In genomic region chr13:48227712-48228111, GRCm38 (mm10) we compare ENCODE assay signal across 8 mouse cellular contexts. TPM values are rescaled to one million over a fixed set of nuclear protein-coding genes. Genes with fewer than 3 reads are reported as not detected.
A peak's percentile ranks its signal among the peaks of the same experiment; 100 is the strongest.
DNase-seq lines count a peak whose midpoint lies in the region; ATAC-seq and TF ChIP-seq lines count a peak whose summit lies in the region.

No protein-coding gene starts in this region.

- no peaks in the 10 kb centered on the region for H3K36me3 ChIP-seq in liver, embryonic 15.5 days (replicated peaks)
- H3K36me3 ChIP-seq in neural tube, embryonic 14.5 days (ENCODE audit: control insufficient read depth, insufficient read depth, low read length) = no peaks in the 10 kb centered on the region
- H3K36me3 ChIP-seq in thymus, adult 2 months (ENCODE audit: control insufficient read depth, insufficient read depth, low read length) = no peaks in the 10 kb centered on the region

- H3K27ac ChIP-seq in liver, embryonic 15.5 days (replicated peaks) = no peak overlapping the region
- peak overlapping the region; percentile 95 for H3K27ac ChIP-seq in neural tube, embryonic 14.5 days (ENCODE audit: low read depth, low read length)
- H3K27ac ChIP-seq in thymus, adult 2 months (ENCODE audit: control insufficient read depth, insufficient read depth, low read length) = no peak overlapping the region

- peak overlapping the region; percentile 54 for H3K4me2 ChIP-seq in liver, embryonic 15.5 days
- H3K4me2 ChIP-seq in neural tube, embryonic 14.5 days (ENCODE audit: low read depth, low read length) = peak overlapping the region; percentile 68

- no peak for TF ChIP-seq POLR2A in thymus, adult 2 months (IDR thresholded peaks at IDR 0.05; ENCODE audit: control insufficient read depth, extremely low read depth, insufficient read depth, low read length, poor library complexity)

- ATAC-seq in frontal cortex, adult (ENCODE audit: low TSS enrichment) = peak; percentile 98
- peak; percentile 78 for ATAC-seq in liver, embryonic 15.5 days (ENCODE audit: insufficient read depth)
- ATAC-seq in neural tube, embryonic 14.5 days (ENCODE audit: low read depth) = peak; percentile 99

- H3K9ac ChIP-seq in liver, embryonic 15.5 days = no peak overlapping the region
- H3K9ac ChIP-seq in neural tube, embryonic 14.5 days (replicated peaks; ENCODE audit: low read depth, low read length) = peak overlapping the region; percentile 61

- no peaks in the 10 kb centered on the region for H3K9me3 ChIP-seq in liver, embryonic 15.5 days (replicated peaks)
- no peaks in the 10 kb centered on the region for H3K9me3 ChIP-seq in neural tube, embryonic 14.5 days (ENCODE audit: control insufficient read depth, low read length)

- no peaks in the 10 kb centered on the region for H3K4me1 ChIP-seq in liver, embryonic 15.5 days (replicated peaks)
- H3K4me1 ChIP-seq in neural tube, embryonic 14.5 days (ENCODE audit: control insufficient read depth, insufficient read depth, low read length) = 0 out of 2 replicates have a peak, but pooled peaks cover 6% of the 10 kb centered on the region
- 0 out of 2 replicates have a peak, but pooled peaks cover 3% of the 10 kb centered on the region for H3K4me1 ChIP-seq in thymus, adult 2 months (replicated peaks; ENCODE audit: control insufficient read depth, insufficient read depth, low read length)

- intact Hi-C loops in heart, postnatal 36 days (cut with DNase I) = loop anchor here (2.0 kb wide), 1 partner anchor 33 kb away; the partner anchor contains the start of gene Id4

- peak overlapping the region; percentile 24 for H3K4me3 ChIP-seq in liver, embryonic 15.5 days (replicated peaks)
- H3K4me3 ChIP-seq in neural tube, embryonic 14.5 days (ENCODE audit: low read depth, low read length) = peak overlapping the region; percentile 37
- H3K4me3 ChIP-seq in thymus, adult 2 months (ENCODE audit: control insufficient read depth, insufficient read depth, low read length) = 0 out of 2 replicates have a peak overlapping the region, but pooled peaks have one; percentile 2

- TF ChIP-seq CTCF in thymus, adult 2 months (IDR thresholded peaks at IDR 0.05; ENCODE audit: borderline replicate concordance, control insufficient read depth, extremely low read depth, insufficient read depth, low read length, poor library complexity) = no peak

- WGBS in liver, embryonic 15.5 days (ENCODE audit: insufficient replicate concordance) = under 1% methylated on average over 38 of the region's 38 CpGs
- under 1% methylated on average over 38 of the region's 38 CpGs for WGBS in neural tube, embryonic 14.5 days
- 4% methylated on average over 38 of the region's 38 CpGs for WGBS in thymus, adult 2 months

- peaks cover 21% of the 10 kb centered on the region; the same call in 1 of the 2 replicates for H3K27me3 ChIP-seq in liver, embryonic 15.5 days
- no peaks in the 10 kb centered on the region for H3K27me3 ChIP-seq in neural tube, embryonic 14.5 days (ENCODE audit: control insufficient read depth, insufficient read depth, low read length)
- no peaks in the 10 kb centered on the region for H3K27me3 ChIP-seq in thymus, adult 2 months (ENCODE audit: control insufficient read depth, insufficient read depth, low read length)

- DNase-seq in MN1 (ENCODE audit: low spot score) = peak; percentile 93
- DNase-seq in cerebellum, adult 8-10 months = peak; percentile 84
- peak; percentile 93 to 94 for DNase-seq in heart, postnatal 36 days
- peak; percentile 94 for DNase-seq in layer of hippocampus, adult 11-12 months (ENCODE audit: low spot score)
- DNase-seq in thymus, adult 2 months = peak; percentile 33

RNA-seq across cellular contexts. Expression of gene Id4, which starts 33.3 kb away (rescaled TPM):
- total RNA-seq in heart, postnatal 36 days (2021) = 1 to 10 TPM in 1 of 2 experiments, under 1 TPM in 1; 0.98 to 1.6 TPM
- 0.36 and 0.48 TPM in 2 replicates for polyA plus RNA-seq in liver, embryonic 15.5 days (2015; fragmentation: Nextera tagmentation; extraction: Ambion mirVana)
- polyA plus RNA-seq in neural tube, embryonic 14.5 days (2014; fragmentation: Nextera tagmentation; extraction: Ambion mirVana) = 105 and 146 TPM in 2 replicates
- polyA plus RNA-seq in thymus, adult 2 months (2012; rRNA removed) = 2.2 and 2.4 TPM in 2 replicates

Comparison
In these comparisons a context has a peak if more than half of its experiments do, and no peak if none do; other contexts are left out.
1. DNase-seq: peak in every context shown above with its lines; median percentile 94 in layer of hippocampus, adult 11-12 months; 94 in heart, postnatal 36 days; 93 in MN1; 84 in cerebellum, adult 8-10 months; 33 in thymus, adult 2 months.
2. RNA of gene Id4, which starts 33.3 kb away (polyA plus RNA-seq): 105 to 146 TPM in neural tube, embryonic 14.5 days; 2.2 to 2.4 TPM in thymus, adult 2 months and 0.36 to 0.48 TPM in liver, embryonic 15.5 days; every median in the first group is over 10 times any median in the second.
3. Peak in every context shown above with its lines, with median percentiles within 50 percentile points of each other: ATAC-seq and H3K4me3 ChIP-seq.